Mouse (Mus musculus) urinary bladder, postnatal 25 days (tissue): Measurements from ENCODE around the gene Noa1.

ENCODE experiments used
- DNase-seq: peaks from one replicate; pipeline ENCODE4 v3.0.0; 2022; ENCODE audit warnings: low spot score

The Noa1 gene

DNA sequence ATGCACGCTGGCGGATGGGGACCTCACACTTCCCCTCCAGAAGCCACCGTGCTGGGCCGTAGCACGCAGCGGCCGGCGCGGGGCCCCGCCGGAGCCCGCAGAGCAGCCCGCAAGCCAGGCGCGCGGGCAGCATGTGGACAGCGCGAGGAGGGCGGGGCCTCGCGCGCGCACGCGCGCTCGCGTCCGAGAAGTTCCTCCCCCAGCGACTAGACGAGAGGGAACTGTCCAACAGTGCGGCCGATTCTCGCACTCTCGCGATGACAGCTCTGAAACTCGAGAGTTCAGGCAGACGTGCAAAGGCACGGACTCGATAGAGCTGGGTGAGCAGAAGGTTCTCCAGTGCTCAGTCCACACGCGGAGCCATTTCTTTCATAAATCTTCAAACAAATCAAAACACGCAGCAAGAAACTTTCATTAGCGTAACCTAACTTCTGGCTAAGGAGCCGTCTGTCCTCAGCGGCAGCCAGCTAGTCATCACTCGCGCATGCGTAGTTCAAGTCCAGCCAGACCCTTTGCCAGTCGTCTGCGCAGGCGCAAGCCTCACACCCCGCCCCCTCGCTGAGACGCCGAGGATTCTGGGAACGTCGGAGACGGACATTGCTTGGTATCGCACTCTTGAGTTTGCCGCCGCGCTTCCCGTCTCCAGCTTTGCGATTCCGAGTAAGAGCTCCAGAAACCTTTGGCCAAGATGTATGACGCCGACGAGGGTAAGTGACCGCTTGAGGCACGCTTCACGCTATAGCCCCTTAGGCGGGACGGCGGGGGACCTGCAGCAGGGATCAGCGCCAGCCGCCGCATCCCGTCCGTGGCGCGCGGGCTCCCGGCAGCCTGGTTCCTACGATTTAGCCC lies at the start of gene Noa1, which contains the start of gene Polr2b:
Gene Noa1 (minus strand): TSS at position 161 of the 849 bp plus-strand sequence.
Gene Polr2b (plus strand): TSS at position 224 of the 849 bp plus-strand sequence.
- peak; percentile 99 for DNase-seq

DNA sequence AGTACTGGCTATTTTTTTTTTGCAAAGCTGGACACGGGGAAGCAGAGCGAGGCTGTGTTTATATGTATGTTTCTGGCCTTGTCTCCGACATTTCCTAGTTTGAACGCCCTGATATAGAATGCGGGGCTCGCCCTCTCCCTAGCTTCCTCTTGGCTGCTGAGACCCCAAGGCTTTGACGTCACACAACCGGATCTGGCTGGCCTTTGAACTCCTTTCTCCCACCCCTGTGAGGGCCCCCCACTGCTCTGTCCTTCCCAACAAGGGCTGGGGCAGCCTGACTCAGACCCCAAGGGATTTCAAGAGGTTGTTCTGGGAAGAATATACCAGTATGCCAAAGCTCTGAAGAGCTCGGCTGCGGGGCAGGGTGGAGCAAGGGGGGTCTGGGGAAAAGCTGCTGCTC lies 48.5 kb upstream of the Noa1 start:
- DNase-seq, result no peak

DNA sequence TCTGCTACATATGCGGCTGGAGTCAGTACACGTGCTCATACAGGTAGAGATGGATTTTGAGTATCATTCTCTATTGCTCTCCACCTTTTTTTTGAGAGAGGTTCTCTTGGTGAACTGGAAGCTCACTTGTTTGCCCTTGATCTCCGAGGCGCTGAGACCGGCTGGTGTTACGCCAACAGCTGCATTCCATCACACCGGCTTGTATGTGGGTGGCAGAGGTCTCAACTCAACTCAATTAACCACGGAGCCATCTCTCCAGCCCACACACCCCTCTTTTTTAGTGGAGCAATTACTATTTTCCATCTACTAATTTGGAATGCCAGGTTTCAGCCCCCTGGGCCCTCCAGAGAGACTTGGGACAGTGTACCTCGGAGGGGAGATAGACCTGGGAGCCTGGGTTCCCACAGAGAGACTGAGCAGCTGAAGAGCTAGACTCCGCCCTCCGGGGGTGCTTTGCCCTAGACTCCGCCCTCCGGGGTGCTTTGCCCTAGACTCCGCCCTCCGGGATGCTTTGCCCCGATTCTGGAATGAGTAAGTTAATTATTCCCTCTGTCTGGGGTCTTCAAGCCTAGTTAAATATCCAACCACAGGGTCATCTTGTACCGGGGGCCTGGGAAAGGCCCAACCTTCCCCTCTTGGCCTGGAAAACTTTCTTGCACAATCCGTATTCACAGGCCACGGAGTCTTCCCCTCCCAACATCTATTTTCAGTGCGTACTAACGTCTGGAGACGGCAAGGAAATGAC lies 47.7 kb upstream of the Noa1 start:
- DNase-seq, result peak; percentile 65

DNA sequence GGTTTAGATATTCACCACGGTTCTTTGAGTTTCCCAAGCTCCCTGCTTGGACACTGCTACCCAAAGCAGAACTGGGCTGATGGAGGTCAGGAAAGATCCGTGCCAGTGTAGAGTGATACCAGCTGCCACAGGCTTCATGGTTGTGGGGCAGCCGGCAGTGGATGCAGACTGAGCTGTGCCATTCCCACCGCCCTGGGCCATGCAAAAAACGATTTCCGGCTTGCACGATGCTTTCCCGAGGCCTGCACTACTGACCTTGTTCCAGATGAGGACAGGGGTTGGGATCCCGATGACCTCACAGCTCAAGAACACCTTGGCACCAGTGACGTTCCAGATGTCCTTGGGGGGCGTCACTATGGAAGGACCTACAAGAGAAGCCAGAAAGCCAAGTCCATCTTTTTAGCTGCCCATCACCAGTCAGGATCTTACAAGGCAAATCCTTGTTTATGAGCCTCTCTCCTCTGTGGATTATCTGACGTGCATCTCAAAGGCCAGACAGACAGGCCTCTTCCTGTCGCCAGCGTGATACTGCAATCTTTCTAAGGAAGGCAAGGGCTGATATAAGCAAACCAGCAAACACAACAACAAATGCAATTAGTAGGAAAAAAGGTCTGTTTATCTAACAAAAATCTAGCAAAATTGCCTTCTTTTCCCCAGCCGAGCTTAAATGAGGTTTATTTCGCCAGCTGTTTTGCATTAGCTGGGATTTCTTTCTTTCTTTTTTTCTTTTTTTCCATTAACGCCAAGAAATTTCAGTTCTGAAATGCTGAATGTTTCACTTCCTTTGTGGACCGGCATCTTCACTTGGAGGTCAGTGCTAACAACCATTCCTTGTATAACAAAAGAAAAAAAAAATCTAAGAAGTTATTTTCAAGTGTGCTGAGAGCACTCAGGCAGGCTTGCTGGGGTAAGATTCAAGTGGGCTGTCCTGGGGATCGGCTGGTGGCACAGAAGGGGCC lies 45.7 kb upstream of the Noa1 start:
- DNase-seq, result no peak

DNA sequence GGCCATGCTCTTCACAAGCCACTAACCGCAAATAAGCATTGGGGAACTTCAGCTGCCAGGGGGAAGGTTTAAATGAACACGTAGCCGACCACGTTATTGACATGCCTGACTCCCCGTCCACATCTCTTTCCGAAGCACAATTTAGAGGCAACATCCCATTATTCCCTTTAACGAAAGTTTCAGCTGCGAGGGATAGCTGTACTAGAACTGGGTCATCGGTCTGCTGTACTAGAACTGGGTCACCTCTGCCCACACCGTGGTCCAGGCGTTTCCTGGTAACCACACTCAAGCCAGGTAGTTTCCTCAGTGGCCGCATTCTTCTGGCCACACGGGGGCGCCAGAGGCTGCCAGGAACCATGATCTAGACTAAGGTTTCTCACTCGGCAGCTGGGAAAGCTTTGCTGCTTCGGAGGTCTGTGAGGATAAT lies 44.5 kb upstream of the Noa1 start:
- peak; percentile 88 for DNase-seq

DNA sequence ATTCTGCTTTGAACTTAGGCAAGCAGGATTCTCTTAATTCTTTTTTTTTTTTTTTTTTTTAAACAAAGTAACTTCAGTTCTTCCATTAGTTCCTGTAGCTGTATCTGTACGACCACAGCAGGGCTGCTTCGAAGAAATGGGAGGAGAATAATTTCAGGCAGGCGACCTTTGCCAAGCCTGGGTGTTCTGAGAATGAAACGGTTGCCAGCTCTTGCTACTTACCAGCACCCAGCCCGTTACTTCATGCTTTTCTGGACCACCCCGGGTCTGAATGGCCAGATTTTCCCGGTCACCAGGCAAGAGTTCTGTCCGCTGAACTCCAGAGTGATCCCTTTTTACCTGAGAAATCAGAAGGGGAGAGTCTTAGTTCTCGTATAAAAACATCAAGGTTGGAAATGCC lies 41.8 kb upstream of the Noa1 start:
- DNase-seq, result no peak

DNA sequence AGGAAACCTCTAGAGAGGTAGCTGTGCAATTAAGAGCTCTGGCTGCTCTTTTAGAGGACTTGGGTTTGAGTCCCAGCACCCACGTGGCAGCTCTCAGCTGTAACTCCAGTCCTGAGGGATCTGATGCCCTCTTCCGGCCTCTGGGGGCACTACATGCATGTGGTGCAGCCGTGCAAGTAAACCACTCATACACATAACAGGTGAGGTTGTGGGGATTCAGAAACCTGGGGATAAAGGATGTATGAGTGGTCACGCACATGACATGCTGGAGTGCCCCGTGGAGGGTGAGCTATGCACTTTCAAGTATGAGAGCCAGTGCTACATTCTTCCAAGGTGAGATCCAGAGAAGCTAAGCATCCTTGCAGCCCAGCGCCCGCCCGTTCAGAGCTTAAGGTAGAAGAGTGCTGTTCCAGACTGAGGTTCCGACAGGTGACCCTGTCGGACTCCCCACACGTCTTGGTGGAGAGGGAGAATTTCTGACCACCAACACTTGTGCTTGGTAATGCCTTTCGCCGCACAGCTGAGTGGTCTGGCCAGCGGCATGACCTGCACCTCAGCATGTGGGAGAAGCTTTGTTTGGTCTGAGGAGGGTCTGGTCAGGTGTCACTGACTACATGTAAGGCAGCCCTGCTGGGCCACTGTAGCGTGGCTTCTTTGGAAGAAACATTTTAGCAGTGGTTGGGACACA lies 40.2 kb upstream of the Noa1 start:
- DNase-seq, result no peak

DNA sequence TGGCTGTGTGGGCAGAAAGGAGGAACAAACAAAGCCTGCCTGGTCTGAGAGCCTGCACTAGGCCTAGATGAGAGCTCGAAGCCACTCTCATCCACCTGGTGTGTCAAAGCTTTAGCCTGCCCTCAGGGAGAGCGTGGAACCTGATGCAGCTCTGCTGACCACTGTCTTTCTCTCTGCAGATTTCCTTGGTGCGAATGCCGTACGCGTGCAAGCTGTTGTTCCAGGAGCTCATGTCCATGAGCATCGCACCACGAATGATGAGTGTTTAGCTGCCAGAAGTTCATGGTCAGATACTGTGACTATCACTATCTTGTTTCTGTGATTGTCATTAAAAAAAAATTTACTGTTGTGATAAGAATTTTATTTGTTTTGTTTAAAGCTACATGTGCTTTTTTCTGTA lies 39.0 kb upstream of the Noa1 start:
- DNase-seq, result no peak

DNA sequence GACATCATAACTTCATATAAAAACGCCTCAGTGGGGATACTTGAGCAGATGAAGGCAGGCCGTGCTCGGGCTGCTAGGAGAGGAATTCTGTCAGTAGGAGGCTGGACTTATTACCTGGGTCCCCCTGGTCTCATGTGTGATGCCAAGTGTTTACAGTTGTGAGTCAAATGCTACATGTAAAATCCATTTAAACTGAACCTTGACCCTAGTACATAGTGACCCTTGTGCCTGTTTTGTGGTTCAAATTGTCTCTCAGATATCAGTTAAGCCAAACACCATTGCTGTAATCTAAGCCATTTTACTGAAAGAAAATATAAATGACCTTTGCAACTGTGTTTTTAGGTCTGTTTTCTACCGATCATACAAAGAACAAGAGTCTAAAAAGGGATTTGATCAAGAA lies 30.1 kb upstream of the Noa1 start:
- DNase-seq, result no peak

DNA sequence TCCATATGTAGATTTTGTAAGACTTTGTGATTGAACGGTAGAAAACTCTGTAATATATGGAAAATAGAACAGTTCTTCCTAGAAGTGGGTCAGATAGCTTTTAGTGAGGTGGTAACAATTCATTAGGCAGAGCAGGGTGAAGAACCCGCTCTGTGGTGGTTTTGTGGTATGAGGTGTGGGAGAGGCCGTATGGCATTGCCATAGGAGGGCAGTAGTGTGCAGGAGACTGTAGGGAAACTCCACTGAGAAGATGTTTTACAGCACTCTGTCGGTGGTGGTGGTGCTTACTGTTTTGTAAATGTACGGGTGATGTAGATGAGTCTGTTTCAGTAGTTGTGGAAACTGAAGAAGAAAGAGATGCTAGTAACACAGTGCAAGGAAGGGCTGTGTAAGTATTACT lies 20.3 kb upstream of the Noa1 start:
- no peak for DNase-seq

DNA sequence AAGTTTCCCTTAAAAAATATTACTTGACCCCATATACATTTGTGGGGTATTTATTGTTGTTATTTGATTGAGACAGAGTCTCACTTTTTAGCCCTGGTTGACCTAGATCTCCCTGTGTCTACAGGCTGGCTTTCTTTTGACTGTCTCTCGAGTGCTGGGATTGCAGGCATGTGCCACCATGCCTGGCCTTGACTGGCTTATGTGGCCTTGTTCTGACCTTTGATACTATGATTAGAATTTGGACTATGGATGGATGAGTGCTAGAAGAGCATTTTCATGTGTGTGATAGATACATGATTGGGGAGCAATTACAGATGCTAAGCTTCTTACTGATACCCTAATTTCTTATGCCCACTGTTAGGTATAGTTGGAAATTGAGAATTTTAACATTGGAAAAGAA lies 15.1 kb upstream of the Noa1 start:
- no peak for DNase-seq

DNA sequence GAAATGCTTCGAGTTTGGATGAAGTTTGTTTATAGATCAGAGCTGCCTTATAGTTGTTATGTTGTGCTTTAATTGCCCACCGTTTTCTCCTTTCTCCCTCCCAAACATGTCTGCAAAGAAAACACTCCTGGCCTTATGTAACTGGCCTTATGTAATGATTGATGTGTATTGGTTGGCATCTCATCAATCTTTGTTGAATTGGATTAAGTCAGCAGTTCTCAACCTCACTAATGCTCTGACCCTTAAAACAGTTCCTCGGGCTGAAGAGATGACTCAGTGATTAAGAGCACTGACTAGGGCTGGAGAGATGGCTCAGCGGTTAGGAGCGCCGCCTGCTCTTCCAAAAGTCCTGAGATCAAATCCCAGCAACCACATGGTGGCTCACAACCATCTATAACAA lies 5.1 kb upstream of the Noa1 start:
- DNase-seq, result no peak

DNA sequence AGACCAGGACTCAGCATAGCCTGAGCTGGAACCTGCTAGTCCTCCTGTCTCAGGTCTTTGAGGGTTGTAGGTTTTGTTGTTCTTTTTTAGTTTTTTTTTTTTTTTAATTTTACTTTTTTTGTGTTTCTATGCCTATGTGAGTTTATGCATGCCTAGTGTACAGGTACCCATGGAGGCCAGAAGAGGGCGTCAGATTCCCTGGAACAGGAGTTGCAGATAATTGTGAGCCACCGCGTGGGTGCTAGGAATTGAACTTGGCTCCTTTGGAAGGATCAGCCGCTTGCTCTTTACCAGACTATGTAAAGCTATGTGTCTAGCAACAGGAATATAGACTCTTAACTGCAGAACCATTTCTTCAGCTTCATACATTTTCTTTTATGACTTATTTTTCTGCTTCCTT lies 4.3 kb upstream of the Noa1 start:
- DNase-seq, result no peak

DNA sequence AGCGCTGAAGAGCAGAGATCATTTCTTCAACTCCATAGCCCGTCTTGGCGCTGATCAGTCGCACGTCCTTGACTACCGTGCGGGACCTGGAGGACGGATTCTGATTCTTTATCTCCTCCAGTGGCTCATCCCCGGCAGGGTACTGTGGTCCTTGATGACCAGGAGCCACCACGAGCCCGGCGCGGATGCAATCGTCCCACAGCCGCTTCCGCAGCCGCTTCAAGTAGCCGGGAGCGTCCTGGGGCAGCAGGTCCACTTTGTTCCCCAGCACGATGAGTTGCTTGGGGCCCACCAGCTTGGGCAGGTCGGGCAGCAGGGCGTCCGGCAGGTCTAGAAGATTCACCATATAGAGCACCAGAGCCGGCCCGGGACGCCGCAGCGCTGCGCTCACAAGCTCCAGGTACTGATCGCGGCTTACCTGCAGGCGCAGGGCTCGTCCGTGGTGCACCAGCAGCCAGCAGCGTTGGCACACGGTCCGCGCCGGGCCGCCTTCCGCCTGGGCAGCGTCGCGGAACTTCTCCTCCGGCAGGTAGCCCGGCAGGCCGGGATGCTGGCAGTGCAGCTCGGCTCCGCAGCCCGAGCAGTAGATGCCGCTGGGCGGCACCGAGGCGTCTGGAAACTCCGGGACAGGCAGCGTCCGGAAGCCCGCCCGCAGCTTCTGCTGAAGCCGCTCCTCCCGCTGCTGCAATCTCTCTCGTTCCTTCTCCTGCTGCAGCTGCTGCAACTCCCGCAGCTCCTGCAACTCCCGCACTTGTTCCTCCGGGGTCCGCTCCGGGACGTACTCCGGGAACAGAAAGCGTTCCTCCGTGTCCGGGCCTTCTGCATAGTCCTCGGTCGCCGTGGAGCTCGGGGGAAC lies 605 bp downstream of the Noa1 start:
- peak; percentile 35 for DNase-seq

DNA sequence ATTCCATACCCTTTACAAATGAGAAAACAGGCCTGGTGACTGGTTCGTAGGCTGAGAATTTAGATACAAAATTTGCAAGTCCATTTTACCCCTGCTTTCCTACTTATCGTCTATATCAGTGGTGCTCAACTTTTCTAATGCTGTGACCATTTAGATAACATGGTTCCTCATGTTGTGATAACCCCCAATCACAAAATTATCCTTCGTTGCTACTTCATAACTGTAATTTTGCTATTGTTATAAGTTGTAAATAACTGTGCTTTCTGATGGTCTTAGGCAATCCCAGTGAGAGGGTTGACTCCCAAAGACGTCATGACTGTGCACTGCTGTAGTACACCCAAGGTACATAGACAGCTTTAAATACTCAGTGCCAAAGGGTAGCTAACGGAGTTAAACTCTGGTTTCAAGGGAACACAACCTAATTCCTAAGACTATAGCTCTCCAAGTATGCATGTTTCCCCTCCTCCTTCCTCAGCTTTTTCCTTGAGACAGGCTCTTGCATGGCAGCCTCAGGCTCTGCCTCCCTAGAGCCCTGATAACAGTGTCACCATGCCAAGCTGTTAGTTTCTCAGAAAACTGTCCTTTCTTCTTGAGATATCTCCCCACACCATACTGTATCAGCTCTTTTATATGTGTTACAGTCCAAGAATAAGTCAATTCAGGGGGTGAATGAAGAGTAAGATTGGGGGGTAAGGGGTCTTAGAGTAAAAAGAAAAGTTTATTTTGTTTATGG lies 1.9 kb downstream of the Noa1 start:
- DNase-seq, result no peak

DNA sequence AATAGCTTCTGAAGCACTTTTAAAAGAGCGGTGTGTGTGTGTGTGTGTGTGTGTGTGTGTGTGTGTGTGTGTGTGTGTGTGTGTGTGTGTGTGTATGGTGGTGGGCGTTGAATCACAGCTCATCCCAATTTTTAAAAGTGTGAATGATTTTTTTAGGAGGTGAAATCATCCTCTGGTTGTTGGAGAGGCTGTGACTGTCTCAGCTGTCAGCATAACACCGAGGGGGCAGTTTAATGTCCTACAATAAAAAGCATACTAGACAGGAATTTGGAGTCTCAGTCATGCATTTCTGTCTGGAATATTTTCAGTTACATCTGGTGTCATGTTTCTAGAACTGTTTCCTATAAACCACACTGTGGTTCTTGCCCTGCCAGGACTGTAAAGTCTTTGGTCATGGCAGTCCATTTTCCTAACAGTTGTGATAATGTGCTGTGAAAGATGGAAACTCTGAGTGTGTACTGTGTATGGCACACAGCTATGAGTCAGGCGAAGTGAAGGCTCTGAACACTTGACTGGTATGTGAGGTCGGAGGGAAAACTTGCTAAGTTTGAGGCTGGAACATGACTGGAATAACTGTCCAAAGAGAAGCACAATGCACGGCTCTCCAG lies 8.5 kb downstream of the Noa1 start:
- no peak for DNase-seq

DNA sequence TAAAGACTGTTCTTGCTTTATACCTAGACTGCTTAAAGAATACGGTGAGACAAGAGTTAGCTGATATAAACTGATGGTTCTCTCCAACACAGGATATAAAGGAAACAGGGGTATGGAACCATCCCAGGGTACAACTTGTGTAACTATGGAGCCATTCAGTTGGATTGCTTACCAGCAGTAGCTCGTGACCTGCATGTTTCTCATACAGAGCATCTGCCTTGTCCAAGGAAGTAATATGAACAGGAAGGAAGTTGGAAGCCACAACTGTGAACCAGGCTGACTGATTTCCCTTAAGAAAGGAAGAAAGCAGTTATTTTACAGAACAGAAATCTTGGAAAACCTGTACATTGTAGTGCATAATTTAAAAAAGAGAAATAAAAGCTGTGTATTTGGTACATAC lies 10.4 kb downstream of the Noa1 start:
- no peak for DNase-seq

DNA sequence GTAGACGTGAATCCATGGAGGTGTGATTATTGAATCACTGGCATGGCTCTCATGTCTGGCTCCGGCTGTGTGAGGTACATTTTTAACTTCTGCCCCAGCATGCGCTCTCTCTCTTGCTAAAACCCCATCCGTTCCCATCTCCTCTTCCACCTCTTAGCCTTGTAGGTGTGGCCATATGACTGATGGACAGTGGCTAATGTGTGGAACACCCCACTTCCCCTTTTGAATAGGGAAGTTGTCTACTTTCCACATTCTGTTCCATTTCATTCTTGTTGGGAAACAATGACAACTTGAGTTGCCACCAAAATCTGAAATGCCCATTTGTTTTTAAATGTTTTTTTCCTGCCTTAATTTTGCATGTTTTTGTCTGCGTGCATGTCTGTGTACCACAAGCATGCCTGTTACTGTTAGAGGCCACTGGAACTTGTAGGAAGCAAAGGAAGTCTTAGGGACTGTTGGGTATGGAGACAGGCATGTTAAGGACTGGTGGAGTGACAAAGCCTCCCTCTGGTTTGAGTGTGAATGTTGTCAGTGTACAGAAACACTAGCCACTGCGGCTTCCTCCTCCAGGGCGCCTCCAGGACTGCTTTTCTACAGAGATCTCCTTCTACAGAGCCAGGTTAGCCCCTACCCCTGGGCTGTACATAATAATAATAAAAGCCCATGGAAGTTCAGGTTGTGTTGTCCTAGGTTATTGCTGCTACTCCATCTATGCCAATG lies 16.9 kb downstream of the Noa1 start:
- DNase-seq, result no peak

DNA sequence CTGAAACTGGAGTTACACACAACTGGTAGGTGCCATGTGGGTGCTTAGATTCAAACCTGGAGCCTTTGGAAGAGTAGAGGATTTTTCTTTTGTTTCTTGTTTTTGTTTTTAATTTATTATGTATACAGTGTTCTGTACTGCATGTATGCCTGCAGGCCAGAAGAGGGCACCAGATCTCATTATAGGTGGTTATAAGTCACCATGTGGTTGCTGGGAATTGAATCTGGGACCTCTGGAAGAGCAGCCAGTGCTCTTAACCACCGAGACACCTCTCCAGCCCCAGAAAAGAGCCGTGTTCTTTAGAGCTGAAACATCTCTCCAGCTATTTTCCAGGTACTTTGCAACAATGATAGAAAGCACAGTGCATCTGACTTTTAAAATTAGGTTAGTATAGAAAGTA lies 19.3 kb downstream of the Noa1 start:
- DNase-seq, result no peak
